Mouse (Mus musculus) megakaryocyte-erythroid progenitor cell, adult 5-6 weeks (primary cell): ENCODE measurements around the gene Dnajc1. TPM values are rescaled to one million over a fixed set of nuclear protein-coding genes. Genes with fewer than 3 reads are reported as not detected.

Source experiments
- ATAC-seq: replicated peaks from 2 replicates; pipeline ENCODE4 v1.8.0; 2016; ENCODE audit warnings: mild to moderate bottlenecking, inconsistent platforms; ENCODE audit not compliant: severe bottlenecking, poor library complexity, low FRiP score, low TSS enrichment
- total RNA-seq, 2 experiments: library from RNA; stranded (forward) in 1 of 2; stranded (reverse) in 1 of 2; fragments of 200-1000, 215-1000 nt in 1 of 2; fragments of >200 nt in 1 of 2; fragmentation: Nextera tagmentation in 1 of 2; gene quantifications; 2 replicates each; pipeline ENCODE4 v1.2.3; 2014 to 2017

The Dnajc1 gene
- total RNA-seq (2014; fragmentation: Nextera tagmentation) (17.0 and 21.3 TPM in 2 replicates), total RNA-seq (2017) (26.7 and 47.2 TPM in 2 replicates)

DNA sequence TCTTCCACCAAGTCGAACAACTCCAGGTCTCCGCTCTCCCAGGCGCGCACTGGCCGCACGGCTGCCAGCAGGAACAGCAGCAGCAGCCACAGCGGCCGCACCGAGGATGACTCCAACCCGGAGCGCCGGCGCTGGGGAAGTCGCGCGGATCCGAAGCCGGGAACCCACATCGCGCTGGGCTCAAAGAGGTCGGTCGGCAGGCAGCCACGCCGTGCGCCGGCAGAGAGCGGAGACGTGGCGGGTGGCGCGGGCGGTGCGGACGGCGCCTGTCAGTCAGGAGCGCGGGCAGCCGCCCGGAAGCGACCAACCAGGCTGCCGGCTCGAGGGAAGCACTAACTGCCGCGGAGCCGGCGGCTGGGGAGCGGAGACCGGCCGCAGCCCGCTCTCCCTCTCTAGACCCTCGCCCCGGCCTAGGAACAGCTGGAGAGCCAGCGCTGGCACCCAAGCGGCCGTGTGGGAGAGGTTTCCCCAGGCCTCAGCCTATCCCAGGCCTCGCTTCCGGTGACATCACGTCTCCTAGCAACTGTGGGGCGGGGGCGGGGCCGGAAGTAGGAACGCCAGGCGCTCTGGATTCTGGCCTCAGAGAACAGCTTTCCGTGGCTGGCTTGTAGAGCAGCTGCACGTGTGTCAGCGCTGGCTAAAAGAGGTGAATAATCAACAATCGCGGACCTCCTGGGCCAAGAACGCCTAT lies at the start of gene Dnajc1:
TSS of gene Dnajc1 (minus strand) at position 500 of the 691 bp plus-strand sequence.
- ATAC-seq = peak; percentile 99

DNA sequence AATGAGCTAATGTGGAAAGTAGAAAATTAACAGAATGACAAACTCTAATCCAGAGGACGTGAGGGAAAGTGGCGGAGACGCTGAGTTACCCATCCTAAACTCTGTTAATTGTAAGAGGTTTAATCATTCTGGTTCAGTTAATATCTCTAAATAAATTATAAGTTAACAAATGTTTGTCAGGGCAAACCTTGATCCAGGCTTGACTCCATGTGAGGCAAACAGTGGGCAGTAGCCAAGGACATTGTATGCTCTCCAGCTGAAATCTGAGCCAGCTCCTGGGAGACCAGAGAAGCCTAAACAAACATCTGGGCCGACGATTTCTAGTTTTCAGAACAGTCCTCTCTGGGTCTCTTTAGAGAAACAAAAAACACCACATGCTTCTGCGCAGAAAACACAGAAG lies 49.2 kb upstream of the Dnajc1 start:
- no peak for ATAC-seq

DNA sequence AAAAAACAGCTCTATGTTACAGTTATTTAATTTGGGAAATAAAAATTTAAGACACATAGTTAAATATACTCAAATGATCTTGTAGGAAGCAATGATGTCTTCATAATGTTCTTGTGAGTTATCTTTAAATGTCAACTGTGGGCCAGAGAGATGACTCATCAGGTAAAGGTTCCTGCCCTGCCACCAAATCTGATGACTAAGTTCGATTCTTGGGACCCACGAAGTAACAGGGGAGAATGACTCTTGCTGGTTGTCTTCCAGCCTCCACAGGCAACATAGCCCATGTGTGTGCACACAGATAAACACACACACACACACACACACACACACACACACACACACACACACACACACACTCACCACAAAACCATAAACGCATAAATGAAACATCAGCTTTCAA lies 22.6 kb upstream of the Dnajc1 start:
- no peak for ATAC-seq

DNA sequence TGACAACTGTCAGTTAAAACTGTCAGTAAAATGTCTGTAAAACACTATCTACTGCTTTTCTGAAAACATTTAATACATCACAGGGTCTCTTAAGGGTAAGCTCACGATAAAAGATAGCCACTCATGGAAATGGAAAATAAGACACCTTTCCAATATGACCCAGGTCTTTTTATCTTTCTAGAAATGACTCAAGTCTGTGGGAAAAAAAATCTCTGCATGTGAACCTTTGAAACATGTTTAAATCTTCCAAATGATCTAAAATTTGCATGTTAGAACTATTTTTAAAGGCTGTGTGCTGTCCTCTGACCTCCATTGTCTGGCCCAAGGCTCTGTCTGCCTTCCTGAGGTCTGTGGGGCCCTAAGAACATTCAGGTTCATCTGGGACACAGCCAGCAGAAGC lies 11.0 kb upstream of the Dnajc1 start:
- no peak for ATAC-seq

DNA sequence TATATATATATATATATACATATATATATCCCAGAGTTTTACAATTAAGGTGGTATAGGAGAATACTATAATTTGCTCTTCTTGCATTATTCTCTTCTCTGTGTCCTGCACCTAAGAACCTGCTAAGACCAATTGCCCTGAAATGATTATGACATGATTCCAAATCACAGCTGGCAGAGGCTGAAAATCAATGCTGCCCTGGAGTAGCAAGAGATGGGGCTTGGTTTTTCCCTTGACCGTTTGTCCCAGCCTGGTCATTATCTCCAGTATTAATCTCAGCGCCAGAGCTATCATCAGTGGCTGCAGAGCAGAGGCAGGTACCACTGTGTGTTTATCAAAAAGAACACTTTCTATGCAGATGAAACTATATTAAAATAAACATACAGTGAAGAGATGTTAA lies 9.1 kb upstream of the Dnajc1 start:
- ATAC-seq = no peak

DNA sequence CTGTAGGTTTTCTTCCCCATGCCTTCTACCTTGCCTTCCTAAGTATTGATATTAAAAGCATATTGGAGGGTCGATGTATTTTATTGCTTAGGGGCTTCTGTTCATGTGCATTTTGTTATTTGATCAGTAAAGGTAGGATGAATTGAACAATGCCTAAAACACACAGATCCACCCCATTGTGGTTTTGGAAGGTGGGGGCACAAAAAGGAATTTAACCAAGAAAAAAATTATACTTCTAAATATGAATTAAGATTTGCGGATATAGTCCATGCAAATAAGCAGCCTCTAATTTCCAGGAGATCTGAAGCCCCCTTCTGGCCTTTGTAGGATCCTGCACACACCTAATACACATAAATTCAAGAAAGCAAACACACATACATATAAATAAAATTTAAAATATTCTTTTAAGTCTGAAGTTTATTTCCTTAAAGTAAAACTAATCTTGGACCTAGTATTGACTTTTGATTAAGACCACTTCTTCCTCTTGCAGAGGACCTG lies 441 bp upstream of the Dnajc1 start:
- ATAC-seq = no peak

DNA sequence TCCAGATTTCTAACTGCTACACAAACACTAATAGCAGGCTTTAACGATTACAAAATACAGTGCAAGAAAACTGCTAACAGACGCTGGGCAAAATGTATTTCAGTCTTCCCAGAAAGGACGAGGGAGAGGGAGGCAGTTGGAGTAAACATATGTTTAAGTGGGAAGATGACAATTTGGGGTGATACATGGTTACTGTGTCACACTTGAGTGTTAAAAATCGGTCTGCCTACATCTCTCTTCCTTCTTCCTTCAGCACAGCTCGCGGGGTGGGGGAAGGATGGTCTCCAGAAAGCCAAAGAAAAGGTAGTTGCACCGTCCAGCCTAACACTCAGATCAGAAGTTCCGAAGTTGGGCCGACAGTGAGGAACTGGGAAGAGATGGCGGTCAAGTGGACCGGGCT lies 769 bp downstream of the Dnajc1 start:
- ATAC-seq = peak; percentile 7; the same call in 1 of the 2 replicates

DNA sequence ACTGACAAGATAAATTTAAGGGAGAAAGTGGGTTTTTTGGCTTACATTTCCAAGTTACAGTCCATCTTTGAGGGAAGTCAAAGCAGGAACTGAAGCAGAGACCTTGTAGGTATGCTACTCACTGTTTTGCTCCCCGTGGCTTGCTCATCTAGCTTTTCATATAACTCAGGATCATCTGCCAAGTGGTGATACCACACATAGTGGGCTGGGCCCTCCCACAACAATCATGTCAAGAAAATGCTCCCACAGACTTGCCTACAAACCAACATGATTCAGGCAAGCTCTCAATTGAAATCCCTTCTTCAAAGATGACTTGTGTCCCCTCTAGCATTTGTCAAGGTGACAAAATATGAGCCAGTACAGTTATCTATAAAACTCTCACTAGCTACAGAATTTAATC lies 3.0 kb downstream of the Dnajc1 start:
- no peak for ATAC-seq

DNA sequence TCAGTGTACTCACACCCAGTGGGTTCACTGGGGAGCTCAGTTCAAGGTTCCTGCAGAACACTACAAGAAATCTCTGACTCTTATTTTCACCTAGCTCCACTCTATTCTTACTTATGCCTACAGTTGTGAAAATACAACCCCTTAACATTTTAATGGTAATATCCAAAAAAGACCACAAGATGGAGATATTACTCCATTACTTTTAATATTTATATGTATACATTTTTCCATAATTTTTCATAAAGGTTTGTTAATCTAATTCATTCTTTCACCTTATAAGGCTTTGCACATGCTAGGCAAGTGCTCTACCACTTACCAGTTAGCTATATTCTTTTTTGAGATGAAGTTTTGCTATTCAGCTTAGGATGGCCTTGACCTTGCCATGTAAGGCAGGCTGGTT lies 11.0 kb downstream of the Dnajc1 start:
- ATAC-seq = no peak

DNA sequence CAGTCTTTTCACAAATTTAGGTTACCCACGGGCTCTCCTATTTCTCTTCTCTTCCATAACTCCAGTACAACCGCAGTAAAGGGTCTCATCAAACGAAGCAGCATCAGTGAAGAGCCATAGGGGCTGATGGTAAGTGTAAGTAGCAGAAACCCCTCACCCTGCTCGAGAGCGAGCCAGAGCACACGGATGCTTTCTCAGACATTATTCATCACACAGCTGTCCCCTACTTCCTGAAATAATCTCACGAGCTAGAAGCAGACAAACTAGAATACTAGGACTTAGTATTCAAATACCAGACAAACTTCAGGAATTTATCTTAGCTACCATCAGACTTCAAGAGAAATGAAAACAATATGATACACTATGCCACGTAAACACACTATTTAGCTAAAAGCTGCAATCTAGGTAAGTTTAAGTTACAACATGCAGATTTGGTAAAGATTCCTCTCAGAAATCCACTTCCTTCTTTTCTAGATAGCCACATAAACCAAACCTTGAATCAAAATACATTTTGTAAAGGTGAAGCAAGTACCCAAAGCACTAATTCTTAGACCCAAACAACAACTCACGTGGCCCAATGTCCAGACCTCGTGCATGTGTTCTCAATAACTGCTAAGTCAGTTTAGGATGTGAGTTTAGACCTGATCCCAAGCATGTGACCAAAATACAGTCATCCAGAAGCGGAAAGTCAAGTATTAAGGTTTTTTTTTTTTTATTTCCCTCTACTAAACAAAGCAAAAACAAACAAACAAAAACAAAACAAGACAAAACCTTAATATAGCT lies 20.0 kb downstream of the Dnajc1 start:
- no peak for ATAC-seq

DNA sequence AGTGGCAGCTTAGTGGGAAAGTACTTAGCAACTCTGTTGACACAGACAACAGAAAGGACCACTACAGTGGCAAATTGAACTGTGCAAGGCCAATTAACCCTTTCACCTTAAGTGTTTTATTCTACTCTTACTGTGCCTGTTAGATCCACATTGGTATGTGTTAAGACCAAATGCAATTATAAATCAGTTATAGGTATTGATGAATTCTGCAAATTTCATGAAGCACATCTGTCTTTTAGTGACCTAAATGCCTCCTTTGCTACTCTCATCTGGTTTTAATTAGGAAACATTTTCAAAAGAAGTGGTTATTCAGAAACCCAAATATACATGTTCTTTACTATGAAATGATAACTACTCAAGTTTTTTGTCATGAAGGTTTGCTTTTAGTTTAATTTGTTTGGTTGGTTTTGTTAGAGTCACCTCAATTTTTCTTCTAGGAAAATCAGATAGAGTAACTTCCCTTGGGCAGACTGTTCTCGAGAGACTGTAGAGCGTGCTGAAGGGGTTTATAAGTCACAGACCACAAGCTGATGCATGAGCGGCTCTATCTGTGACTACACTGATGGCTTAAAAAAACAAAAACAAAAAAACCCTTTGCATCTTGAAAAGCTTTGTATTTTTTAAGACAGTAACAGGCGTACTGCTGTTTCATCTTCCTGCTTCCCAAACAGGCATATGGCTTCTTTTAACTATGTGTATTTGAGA lies 21.7 kb downstream of the Dnajc1 start:
- ATAC-seq = no peak

DNA sequence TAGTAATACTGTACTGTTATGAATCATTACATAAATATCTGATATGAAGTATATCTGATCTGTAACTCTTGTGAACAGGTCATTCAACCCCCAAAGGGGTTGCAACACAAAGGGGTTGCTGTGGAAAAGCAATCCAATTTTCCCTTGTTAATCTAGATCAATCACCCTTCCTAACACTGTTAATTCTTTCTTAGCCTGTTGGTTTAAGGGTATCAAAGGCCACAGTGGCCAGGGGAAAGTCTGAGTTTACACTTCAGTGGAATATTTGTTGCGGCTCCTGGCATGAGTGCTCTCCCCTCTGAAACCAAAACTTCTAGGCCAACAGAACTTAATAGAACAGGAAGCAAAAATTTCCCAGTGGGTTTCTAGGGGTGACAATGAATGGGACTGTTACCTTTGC lies 28.2 kb downstream of the Dnajc1 start:
- ATAC-seq = no peak

DNA sequence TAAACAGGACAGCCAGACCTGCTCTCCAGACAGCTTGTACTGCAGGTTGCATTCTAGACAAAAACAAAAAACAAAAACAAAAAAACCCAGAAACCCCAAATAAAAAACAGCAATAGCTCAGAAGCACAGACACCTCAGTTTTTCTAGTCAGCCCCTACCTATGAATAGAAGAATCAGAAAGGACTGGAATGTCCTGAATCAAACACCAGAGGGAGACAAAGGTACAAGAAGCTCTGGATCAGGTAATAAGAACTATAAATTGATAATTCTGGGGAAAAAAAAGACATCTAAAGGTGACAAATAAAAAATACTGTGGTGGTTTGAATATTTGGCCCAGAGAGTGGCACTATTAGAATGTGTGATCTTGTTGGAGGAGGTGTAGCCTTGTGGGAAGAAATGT lies 37.3 kb downstream of the Dnajc1 start:
- ATAC-seq = no peak

DNA sequence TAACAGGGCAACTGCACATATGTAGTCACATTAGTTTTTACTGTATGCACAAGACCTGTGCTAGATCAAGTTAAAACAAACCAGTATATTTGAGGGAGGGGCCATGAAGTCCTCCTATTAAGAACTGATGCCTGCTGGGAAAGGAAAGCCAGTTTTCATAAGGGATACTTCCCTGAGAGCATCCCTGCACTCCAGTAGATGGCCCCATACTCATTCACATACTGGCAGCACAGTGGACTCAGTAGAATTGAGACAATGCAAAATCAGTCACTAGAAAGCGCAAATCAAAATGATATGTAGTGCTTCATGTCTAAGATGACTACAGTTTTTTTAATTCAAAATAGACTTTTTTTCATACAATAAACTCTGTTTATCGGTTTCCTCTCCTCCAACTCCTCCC lies 40.0 kb downstream of the Dnajc1 start:
- ATAC-seq = no peak

DNA sequence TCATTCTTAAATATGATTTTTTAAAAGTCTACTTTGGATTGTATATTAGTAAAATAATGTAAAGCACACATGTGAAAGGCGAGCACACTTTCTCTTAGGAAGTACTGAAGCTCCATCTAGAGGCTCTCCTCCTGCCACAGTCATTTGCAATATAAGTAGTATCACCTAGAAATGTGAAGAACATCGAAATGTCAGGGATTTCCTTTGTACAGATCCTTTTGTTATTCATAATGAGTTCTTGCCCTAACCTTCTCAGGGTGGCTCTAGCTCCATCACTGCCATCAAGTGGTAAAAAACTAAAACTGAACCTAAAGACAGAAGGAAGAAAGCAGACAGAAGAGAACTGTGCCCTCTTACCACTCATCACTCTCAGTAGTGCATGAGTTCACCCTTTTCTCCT lies 49.2 kb downstream of the Dnajc1 start:
- peak; percentile 61 for ATAC-seq

DNA sequence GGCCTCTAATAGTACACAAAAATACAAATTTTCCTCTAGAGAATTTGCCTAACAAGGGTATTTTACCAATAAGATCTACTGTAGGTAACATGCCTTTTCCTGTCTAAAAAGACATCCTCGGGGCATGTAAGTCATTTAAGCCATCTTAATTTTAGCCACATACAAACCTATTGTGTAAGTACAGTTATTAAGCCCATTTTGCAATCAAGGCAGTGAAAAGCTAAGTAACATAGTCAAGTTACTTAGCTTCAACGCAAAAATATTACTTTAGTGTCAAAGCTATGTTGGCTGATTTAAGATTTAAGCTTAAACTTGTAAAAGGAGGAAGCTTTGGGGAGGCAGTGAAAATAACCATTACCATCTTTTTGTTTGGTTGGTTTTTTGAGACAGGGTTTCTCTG lies 74.0 kb downstream of the Dnajc1 start:
- no peak for ATAC-seq

DNA sequence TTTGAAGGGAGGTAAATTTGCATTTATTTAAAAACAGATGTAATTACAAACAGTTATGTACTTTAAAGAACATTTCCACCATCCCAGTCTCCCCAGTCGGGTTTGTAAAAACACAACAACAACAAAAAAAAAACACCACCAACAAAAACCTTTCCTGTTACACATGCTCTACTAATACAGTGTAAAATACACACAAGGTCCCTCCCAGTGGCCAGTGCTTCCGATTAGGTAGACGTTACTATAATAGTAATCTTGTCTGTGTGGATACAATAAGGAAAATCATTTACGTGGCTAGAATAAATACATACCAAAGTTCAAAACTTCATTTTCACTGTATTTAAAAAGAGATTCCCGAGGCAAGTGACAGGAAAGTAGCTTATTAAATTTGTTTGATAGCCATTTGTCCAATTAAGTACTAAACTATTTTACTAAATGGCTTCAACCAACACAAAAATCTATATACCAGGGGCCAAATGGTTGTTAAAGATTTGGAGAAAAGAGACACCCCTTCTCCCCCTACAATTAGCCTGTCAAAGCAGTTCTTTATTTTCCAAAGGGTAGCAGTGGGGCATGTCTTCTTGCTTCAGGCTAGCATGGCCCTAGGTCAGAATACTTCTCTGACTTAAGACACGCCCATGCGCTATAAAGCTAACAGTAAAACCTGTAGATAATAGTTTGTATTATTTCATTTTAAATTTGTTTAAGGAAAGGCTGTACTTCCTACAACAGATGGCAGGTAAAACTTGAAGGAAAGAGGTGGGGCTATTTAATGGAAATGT lies 74.9 kb downstream of the Dnajc1 start:
- no peak for ATAC-seq

DNA sequence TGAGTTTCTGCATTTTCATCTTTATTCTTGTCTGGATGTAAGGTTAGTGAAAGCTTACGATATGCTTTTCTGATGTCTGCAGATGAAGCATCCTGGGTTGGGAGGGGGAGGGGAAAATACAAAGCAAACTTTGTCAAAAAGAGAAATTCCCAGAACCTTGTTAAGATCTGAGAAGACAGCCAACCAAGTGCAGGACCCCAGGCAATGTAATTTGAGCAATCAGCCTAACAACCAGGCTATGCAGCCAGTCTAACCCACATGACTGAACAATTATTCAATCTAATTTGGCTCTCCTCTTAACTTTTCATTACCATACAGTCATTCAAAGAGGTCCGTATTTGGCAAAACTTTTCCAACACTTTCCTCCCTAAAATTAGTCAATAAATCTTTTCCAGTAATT lies 75.7 kb downstream of the Dnajc1 start:
- no peak for ATAC-seq

DNA sequence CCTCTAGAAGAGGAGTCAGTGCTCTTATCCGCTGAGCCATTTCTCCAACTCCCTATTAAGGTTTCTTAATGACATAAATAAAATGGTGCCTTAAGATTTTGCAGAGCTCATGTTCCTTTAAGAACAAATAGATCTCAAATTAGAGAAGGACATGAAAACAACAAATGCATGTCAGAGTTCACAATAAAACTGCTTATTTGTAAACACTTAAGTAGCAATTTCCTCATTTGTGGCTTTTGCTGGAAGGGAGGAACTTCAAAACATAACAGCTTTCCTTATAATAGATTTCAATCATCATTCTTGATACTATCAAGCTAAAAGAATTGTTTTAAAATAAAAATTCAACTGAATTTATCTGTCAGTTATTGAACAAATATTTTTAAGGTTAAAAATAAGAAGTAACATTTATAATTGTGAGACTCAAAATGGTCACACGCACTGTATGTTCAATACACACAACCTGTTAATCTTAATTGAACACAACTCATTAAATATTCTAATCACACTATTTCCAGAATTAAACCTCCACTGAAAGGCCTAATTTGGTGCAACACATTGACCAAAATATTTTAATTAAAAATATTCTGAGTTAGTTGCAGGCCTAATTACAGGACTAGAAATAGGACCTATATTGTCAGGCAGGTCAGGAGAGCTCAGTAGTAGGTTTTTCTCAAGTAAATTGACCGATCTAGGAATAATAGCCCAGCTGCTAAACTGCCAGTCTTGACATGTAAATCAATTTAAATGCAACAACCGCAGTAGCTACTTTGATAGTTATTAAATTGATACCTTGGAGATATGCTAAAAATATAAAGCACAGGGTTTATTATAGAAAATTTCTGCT lies 82.1 kb downstream of the Dnajc1 start:
- ATAC-seq = no peak
